Mouse (Mus musculus) ES-Bruce4 (cell line): ENCODE data around the gene Casq2.

ENCODE experiments used
- CTCF ChIP-seq: IDR thresholded peaks from one replicate; pipeline ENCODE4 v1.8.1; 2011; ENCODE audit warnings: low read depth, low read length
- EP300 ChIP-seq: IDR thresholded peaks from 2 replicates; pipeline ENCODE4 v1.6.1; 2011; ENCODE audit warnings: low read depth, low read length; ENCODE audit not compliant: insufficient read depth
- POLR2A ChIP-seq: IDR thresholded peaks from one replicate; pipeline ENCODE4 v1.8.1; 2011; ENCODE audit warnings: low read length; ENCODE audit not compliant: insufficient read depth

- TF ChIP-seq CTCF = no peak
- no peak for TF ChIP-seq EP300
- TF ChIP-seq POLR2A = no peak
Measured at GRCm38 (mm10) chr3:102141893-102142292, 55.7 kb downstream of the Casq2 start.
